Mouse (Mus musculus): ENCODE measurements around the gene Gdf2. TPM values are rescaled to one million over a fixed set of nuclear protein-coding genes. Genes with fewer than 3 reads are reported as not detected.

The Gdf2 gene
- total and polyA plus RNA-seq, 3 experiments, result not detected

- Histone ChIP-seq H3K9ac (ENCODE audit: insufficient read depth, low read depth) (no peak overlapping the region), H3K36me3 (replicated peaks in 1 of 2; ENCODE audit: control insufficient read depth in 1 of 2, insufficient read depth in 1 of 2, low read length in 1 of 2) (no peaks in the 10 kb centered on the region), H3K27ac (ENCODE audit: insufficient read depth, low read depth) (no peak overlapping the region), H3K4me2 (ENCODE audit: insufficient read depth, low read depth, poor library complexity, severe bottlenecking) (no peak overlapping the region), H3K27me3 (replicated peaks) (no peaks in the 10 kb centered on the region), H3K9me3 (replicated peaks; ENCODE audit: low read length) (peaks cover 5% of the 10 kb centered on the region), H3K4me3 (replicated peaks in 1 of 3; ENCODE audit: low read depth in 2 of 3, low read length in 2 of 3, poor library complexity in 1 of 3) (no peak overlapping the region), H3K4me1 (ENCODE audit: control insufficient read depth in 1 of 2, insufficient read depth in 2 of 2) (peaks cover 0 to 52% of the 10 kb centered on the region in 2 experiments; a peak in 2 of 4 replicates), H3K79me2 (replicated peaks; ENCODE audit: control insufficient read depth, extremely low read depth, insufficient read depth, poor library complexity, severe bottlenecking) (no peaks in the 10 kb centered on the region)
- in situ Hi-C loops (cut with MboI; ENCODE audit: low pct_ligation_motif_present, low pct_unique_long_range_greater_than_20kb, low sequenced_read_pairs) (no loop called here), dilution Hi-C loops (cut with MboI; ENCODE audit: extremely low pct_ligation_motif_present, extremely low pct_unique_long_range_greater_than_20kb, low sequenced_read_pairs) (no loop called here)
- DNase-seq (ENCODE audit: extremely low read depth), result peak; percentile 62
- 0 out of 2 replicates have a peak, but pooled peaks have one; percentile 50 for TF ChIP-seq BHLHE40 (IDR thresholded peaks at IDR 0.05; ENCODE audit: low read depth, low read length)
- no peak for TF ChIP-seq HCFC1 (IDR thresholded peaks at IDR 0.05; ENCODE audit: low read depth, low read length)
These were observed 36.0 kb upstream of the Gdf2 start for GRCm38 (mm10) chr14:33904851-33905250.

GRCm38 (mm10) chr14:33913727-33914126 lies 27.1 kb upstream of the Gdf2 start:
- H3K36me3 ChIP-seq (replicated peaks in 1 of 2; ENCODE audit: control insufficient read depth in 1 of 2, insufficient read depth in 1 of 2, low read length in 1 of 2), result no peaks in the 10 kb centered on the region
- H3K4me3 ChIP-seq (replicated peaks in 1 of 3; ENCODE audit: low read depth in 2 of 3, low read length in 2 of 3, poor library complexity in 1 of 3), result no peak overlapping the region
- no peak overlapping the region for H3K4me2 ChIP-seq (ENCODE audit: insufficient read depth, low read depth, poor library complexity, severe bottlenecking)
- no peaks in the 10 kb centered on the region for H3K27me3 ChIP-seq (replicated peaks)
- H3K9ac ChIP-seq (ENCODE audit: insufficient read depth, low read depth), result no peak overlapping the region
- H3K79me2 ChIP-seq (replicated peaks; ENCODE audit: control insufficient read depth, extremely low read depth, insufficient read depth, poor library complexity, severe bottlenecking), result no peaks in the 10 kb centered on the region
- TF ChIP-seq HCFC1 (IDR thresholded peaks at IDR 0.05; ENCODE audit: low read depth, low read length) (no peak), SMC3 (IDR thresholded peaks at IDR 0.05; ENCODE audit: low read depth, low read length) (peak; percentile 70), JUND (conservative IDR thresholded peaks at IDR 0.05; ENCODE audit: low read depth, low read length) (no peak), RAD21 (IDR thresholded peaks at IDR 0.05; ENCODE audit: low read depth, low read length) (peak; percentile 73), NELFE (IDR thresholded peaks at IDR 0.05; ENCODE audit: low read depth, low read length) (no peak), CTCF (conservative IDR thresholded peaks at IDR 0.05 in 1 of 2, IDR thresholded peaks at IDR 0.05 in 1 of 2; ENCODE audit: low read depth in 2 of 2, low read length in 2 of 2) (peak; percentile 43 to 73), PAX5 (IDR thresholded peaks at IDR 0.05; ENCODE audit: low read length) (no peak), TCF12 (IDR thresholded peaks at IDR 0.05; ENCODE audit: low read depth, low read length) (no peak; the same call in 1 of the 2 replicates), ZC3H11A (IDR thresholded peaks at IDR 0.05; ENCODE audit: low read depth, low read length) (peak; percentile 17; the same call in 1 of the 2 replicates)
- DNase-seq (ENCODE audit: extremely low read depth), result peak; percentile 54
- in situ Hi-C loops (cut with MboI; ENCODE audit: low pct_ligation_motif_present, low pct_unique_long_range_greater_than_20kb, low sequenced_read_pairs) (no loop called here), dilution Hi-C loops (cut with MboI; ENCODE audit: extremely low pct_ligation_motif_present, extremely low pct_unique_long_range_greater_than_20kb, low sequenced_read_pairs) (no loop called here)
- peaks cover 0 to 17% of the 10 kb centered on the region in 2 experiments; a peak in 2 of 4 replicates for H3K4me1 ChIP-seq (ENCODE audit: control insufficient read depth in 1 of 2, insufficient read depth in 2 of 2)
- no peak overlapping the region for H3K27ac ChIP-seq (ENCODE audit: insufficient read depth, low read depth)
- H3K9me3 ChIP-seq (replicated peaks; ENCODE audit: low read length), result no peaks in the 10 kb centered on the region

GRCm38 (mm10) chr14:33914206-33914605 lies 26.6 kb upstream of the Gdf2 start:
- in situ Hi-C loops (cut with MboI; ENCODE audit: low pct_ligation_motif_present, low pct_unique_long_range_greater_than_20kb, low sequenced_read_pairs) (no loop called here), dilution Hi-C loops (cut with MboI; ENCODE audit: extremely low pct_ligation_motif_present, extremely low pct_unique_long_range_greater_than_20kb, low sequenced_read_pairs) (no loop called here)
- no peak for DNase-seq (ENCODE audit: extremely low read depth)
- no peaks in the 10 kb centered on the region for H3K79me2 ChIP-seq (replicated peaks; ENCODE audit: control insufficient read depth, extremely low read depth, insufficient read depth, poor library complexity, severe bottlenecking)
- no peak for TF ChIP-seq POLR2AphosphoS2 (IDR thresholded peaks at IDR 0.05; ENCODE audit: low read depth, low read length)
- no peak for TF ChIP-seq MEF2A (IDR thresholded peaks at IDR 0.05; ENCODE audit: borderline replicate concordance, low read depth, low read length)
- no peak for TF ChIP-seq USF1 (IDR thresholded peaks at IDR 0.05; ENCODE audit: low read depth, low read length)
- TF ChIP-seq SIN3A (IDR thresholded peaks at IDR 0.05; ENCODE audit: low read length), result no peak
- TF ChIP-seq CHD2 (IDR thresholded peaks at IDR 0.05; ENCODE audit: low read length), result no peak
- TF ChIP-seq ZNF384 (IDR thresholded peaks at IDR 0.05; ENCODE audit: low read depth, low read length), result no peak
- no peak for TF ChIP-seq USF2 (conservative IDR thresholded peaks at IDR 0.05; ENCODE audit: low read depth, low read length)
- no peak for TF ChIP-seq CHD1 (IDR thresholded peaks at IDR 0.05; ENCODE audit: low read depth, low read length)
- TF ChIP-seq IRF4 (IDR thresholded peaks at IDR 0.05; ENCODE audit: low read depth, low read length), result no peak
- no peak for TF ChIP-seq ZKSCAN1 (IDR thresholded peaks at IDR 0.05; ENCODE audit: borderline replicate concordance, low read depth, low read length)
- no peak for TF ChIP-seq ELF1 (IDR thresholded peaks at IDR 0.05; ENCODE audit: low read depth, low read length)
- TF ChIP-seq TCF12 (IDR thresholded peaks at IDR 0.05; ENCODE audit: low read depth, low read length), result no peak
- H3K4me1 ChIP-seq (ENCODE audit: control insufficient read depth in 1 of 2, insufficient read depth in 2 of 2), result peaks cover 0 to 17% of the 10 kb centered on the region in 2 experiments; a peak in 2 of 4 replicates
- H3K4me3 ChIP-seq (replicated peaks in 1 of 3; ENCODE audit: low read depth in 2 of 3, low read length in 2 of 3, poor library complexity in 1 of 3), result no peak overlapping the region
- no peak overlapping the region for H3K27ac ChIP-seq (ENCODE audit: insufficient read depth, low read depth)
- no peaks in the 10 kb centered on the region for H3K27me3 ChIP-seq (replicated peaks)
- no peaks in the 10 kb centered on the region for H3K36me3 ChIP-seq (replicated peaks in 1 of 2; ENCODE audit: control insufficient read depth in 1 of 2, insufficient read depth in 1 of 2, low read length in 1 of 2)
- no peak overlapping the region for H3K9ac ChIP-seq (ENCODE audit: insufficient read depth, low read depth)
- no peak overlapping the region for H3K4me2 ChIP-seq (ENCODE audit: insufficient read depth, low read depth, poor library complexity, severe bottlenecking)
- no peaks in the 10 kb centered on the region for H3K9me3 ChIP-seq (replicated peaks; ENCODE audit: low read length)

Data from CH12.LX (cell line).